Mouse (Mus musculus) telencephalon, adult 2 months (tissue): ENCODE results near the gene Adamts12.

Experiments used
- DNase-seq: peaks from one replicate; pipeline ENCODE4 v3.0.0-alpha.2; 2011; ENCODE audit warnings: low read depth, low spot score

Adamts12 gene

GRCm38 (mm10) chr15:11082961-11083569, 18.5 kb downstream of the Adamts12 start:
- DNase-seq, result no peak

- DNase-seq, result no peak
Observed at GRCm38 (mm10) chr15:11083678-11084077, 19.1 kb downstream of the Adamts12 start.

GRCm38 (mm10) chr15:11084241-11084992, 19.8 kb downstream of the Adamts12 start:
- DNase-seq, result no peak

- no peak for DNase-seq
Observed at GRCm38 (mm10) chr15:11084993-11085365, 20.4 kb downstream of the Adamts12 start.

GRCm38 (mm10) chr15:11089494-11089893, 24.9 kb downstream of the Adamts12 start:
- DNase-seq, result no peak

- DNase-seq, result peak; percentile 52
Observed at GRCm38 (mm10) chr15:11095566-11095965, 31.0 kb downstream of the Adamts12 start.

- no peak for DNase-seq
Observed at GRCm38 (mm10) chr15:11097967-11098702, 33.5 kb downstream of the Adamts12 start.

- DNase-seq, result no peak
Observed at GRCm38 (mm10) chr15:11098940-11099339, 34.4 kb downstream of the Adamts12 start.

- DNase-seq, result no peak
Observed at GRCm38 (mm10) chr15:11100917-11101316, 36.3 kb downstream of the Adamts12 start.

- DNase-seq, result no peak
Observed at GRCm38 (mm10) chr15:11105101-11105500, 40.5 kb downstream of the Adamts12 start.

GRCm38 (mm10) chr15:11107376-11107775, 42.8 kb downstream of the Adamts12 start:
- no peak for DNase-seq

- DNase-seq, result no peak
Observed at GRCm38 (mm10) chr15:11114631-11115197, 50.1 kb downstream of the Adamts12 start.

GRCm38 (mm10) chr15:11116303-11116702, 51.7 kb downstream of the Adamts12 start:
- DNase-seq, result no peak

GRCm38 (mm10) chr15:11116853-11117252, 52.3 kb downstream of the Adamts12 start:
- DNase-seq, result no peak

- DNase-seq, result no peak
Observed at GRCm38 (mm10) chr15:11118371-11118770, 53.8 kb downstream of the Adamts12 start.

GRCm38 (mm10) chr15:11121721-11122120, 57.1 kb downstream of the Adamts12 start:
- no peak for DNase-seq

- no peak for DNase-seq
Observed at GRCm38 (mm10) chr15:11125361-11125760, 60.8 kb downstream of the Adamts12 start.

GRCm38 (mm10) chr15:11128457-11128856, 63.9 kb downstream of the Adamts12 start:
- DNase-seq, result no peak

GRCm38 (mm10) chr15:11132586-11133558, 68.3 kb downstream of the Adamts12 start:
- no peak for DNase-seq

GRCm38 (mm10) chr15:11145581-11145980, 81.0 kb downstream of the Adamts12 start:
- DNase-seq, result no peak

GRCm38 (mm10) chr15:11159386-11159785, 94.8 kb downstream of the Adamts12 start:
- peak; percentile 18 for DNase-seq
